Mouse (Mus musculus) urinary bladder, postnatal 4 days (tissue): ENCODE data around the gene Huwe1.

Experiments
- DNase-seq, 2 experiments: peaks; one replicate each; pipeline ENCODE4 v3.0.0; 2021 to 2022; ENCODE audit warnings: low spot score in 2 of 2

Huwe1 gene

DNA sequence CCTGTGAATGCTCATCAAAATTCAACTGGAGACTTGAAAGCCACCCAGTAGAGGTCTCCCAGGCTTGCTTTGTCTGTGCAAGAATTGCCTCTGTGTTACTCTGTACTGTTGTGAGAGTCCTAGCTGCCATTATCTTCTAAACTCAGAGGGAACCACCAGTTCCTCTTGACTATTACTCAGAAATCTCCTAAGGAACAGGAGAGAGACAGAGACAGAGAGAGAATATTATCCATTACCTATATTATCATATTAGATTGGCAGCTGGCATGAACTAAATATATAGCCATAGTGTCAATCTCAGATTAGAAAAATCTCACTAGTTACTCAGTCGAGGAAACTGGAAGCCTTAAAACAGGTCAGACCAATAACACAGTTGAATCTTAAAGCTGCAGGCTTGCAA is 149.6 kb downstream of the Huwe1 start:
- no peak for DNase-seq

DNA sequence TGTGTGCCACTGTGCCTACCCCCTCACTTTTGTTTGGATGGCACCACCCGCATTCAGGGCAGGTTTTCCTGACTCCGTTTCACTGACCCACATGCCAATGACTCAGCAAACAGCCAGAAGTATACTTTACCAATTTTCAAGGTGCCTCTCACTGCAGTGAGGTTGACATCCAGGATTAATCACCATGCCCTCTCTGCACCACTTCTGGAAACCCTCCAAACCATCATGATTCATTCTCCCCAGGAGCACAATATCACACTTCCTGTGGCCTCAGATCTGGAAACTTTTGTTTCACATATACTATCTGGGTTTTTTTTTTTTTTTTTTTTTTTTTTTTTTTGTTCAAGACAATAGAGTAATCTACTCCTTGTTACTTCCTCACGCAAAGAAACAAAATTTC is 150.6 kb downstream of the Huwe1 start:
- DNase-seq, result no peak
